Mouse (Mus musculus): ENCODE results near the gene Cyp2e1.
"Not testable (repeated sequence)": the region's sequence is repeated elsewhere in the genome, so short reads cannot be mapped to it uniquely, and the experiment has no call there.

Gene Cyp2e1

DNA sequence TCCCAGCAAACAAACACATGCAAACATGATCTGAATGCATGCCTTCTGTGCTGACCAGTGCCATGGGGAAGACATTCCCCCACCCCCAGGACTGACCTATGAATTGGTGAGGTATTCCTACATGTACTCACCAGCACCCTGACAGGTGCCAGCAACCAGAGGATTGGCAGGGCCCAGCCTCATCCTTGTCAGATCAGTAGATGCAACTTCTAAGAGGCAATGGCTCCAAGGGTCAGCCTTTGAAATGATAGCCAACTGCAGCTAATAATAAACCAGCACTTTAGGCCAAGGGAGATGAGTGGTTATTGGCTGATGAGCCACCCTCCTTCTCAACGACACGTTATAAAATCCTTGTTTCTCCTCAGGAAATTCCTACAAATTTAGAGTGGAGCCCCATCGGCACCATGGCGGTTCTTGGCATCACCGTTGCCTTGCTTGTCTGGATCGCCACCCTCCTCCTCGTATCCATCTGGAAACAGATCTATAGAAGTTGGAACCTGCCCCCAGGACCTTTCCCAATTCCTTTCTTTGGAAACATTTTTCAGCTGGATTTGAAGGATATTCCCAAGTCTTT lies at the start of gene Cyp2e1:
Gene Cyp2e1 (plus strand): TSS at position 293 of the 574 bp plus-strand sequence.
- DNase-seq = peak; percentile 10

DNA sequence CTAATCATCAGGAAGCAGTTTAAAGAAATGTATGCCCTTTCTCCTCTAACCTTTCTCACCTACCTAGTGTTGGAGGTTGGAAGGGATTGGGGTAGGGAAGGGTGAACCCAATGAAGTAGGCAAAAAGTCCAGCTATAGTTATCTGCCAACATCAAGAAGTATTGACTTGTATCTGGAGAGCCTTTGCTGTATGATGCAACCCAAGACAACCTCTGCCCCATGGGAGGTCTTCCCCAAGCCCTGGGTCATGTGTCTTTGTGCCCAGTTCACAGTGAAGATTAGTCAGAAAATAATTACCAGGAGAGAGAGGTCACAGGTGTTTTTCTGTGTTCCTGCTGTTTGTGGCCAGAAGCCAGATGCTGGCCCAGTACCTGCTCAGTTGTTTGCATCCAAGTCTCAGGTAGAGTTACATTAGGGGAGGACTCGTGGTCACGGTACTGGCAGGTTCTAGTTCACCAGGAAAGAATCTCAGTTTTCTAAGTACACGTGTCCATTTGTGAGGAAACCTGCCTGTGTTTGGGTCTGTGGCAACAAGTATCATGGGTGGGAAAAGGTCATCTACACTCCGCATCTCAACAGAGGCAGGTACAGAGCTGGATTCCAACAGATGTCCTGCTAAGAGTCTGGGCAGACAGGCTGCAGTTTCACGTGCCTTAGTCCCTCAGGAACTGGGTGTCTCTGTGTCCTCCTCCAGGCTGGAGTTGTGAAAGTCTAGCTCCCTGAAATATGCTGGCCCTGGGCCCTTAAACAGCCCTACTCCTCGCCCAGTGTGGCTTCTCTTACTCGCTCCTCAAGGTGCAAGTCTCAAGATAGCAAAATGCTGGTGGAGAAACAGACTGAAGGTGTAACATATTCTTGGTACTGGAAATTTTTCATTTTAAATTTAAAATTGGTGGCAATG lies 46.1 kb upstream of the Cyp2e1 start:
- no peak for DNase-seq

DNA sequence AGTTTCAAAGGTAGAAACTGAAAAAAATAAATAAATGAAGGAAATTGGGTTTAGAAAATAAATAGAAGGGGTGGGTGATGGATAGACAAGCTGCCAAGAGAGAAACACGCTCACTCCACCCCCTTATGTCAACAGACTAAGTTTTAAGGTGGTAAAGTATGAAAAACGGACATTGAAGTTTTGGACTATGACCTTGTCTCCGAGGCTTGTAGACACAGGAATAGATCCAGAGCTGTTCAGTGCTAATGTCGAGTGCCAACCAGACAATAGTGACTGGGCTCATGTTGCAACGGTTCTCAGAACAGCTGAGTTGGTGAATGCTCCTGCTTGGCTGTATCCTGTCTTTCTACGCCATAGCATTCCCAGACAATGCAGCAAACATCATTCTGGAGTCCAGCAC lies 42.4 kb upstream of the Cyp2e1 start:
- no peak for DNase-seq

DNA sequence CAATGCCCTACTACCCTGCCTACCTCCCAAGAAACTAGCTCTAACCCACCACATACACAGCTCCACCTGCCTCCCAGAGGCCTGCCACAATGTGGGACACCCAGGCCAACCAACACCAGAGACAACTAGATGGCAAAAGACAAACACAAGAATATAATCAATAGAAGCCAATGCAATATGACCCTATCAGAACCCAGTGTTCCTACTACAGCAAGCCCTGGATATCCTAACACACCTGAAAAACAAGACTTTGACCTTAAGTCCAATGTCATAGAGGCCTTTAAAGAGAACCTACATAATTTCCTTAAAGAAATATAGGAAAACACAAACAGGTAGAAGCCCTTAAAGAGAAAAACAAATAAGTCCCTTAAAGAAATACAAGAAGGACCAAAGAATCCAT lies 38.0 kb upstream of the Cyp2e1 start:
- no peak for DNase-seq

DNA sequence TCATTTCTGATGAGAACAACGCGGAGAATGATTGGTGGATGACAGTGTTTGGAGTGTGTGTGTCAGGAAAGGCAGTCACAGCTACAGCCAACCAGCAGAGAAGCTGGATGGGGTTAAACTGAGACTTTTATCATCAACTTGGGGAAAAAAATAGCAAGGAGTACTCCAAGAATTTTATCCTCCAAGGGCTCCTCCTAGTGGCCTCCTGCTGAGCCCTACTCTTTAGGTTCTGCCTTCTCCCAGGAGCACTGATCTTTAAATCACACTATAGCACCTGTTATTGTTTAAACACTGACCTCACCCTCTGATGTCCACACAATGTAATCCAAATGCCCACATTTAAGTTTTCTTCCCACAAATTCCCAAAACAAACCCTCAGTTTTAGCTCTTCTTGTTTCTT lies 30.4 kb upstream of the Cyp2e1 start:
- no peak for DNase-seq

DNA sequence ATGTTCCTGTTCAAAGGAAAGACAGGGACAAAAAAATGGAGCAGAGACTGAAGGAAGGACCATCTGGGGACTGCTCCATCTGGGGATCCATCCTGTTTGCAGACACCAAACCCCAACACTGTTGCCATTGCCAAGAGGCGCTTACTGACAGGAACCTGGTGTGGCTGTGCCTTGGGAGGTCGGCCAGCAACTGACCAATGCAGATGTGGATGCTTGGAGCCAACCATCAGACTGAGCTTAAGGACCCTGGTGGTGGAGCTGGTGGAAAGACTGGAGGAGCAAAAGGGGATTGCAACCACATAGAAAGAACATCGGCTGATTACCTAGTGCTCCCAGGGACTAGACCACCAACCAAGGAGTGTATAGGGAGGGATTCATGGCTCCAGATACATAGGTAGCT lies 16.1 kb upstream of the Cyp2e1 start:
- no peak for DNase-seq

DNA sequence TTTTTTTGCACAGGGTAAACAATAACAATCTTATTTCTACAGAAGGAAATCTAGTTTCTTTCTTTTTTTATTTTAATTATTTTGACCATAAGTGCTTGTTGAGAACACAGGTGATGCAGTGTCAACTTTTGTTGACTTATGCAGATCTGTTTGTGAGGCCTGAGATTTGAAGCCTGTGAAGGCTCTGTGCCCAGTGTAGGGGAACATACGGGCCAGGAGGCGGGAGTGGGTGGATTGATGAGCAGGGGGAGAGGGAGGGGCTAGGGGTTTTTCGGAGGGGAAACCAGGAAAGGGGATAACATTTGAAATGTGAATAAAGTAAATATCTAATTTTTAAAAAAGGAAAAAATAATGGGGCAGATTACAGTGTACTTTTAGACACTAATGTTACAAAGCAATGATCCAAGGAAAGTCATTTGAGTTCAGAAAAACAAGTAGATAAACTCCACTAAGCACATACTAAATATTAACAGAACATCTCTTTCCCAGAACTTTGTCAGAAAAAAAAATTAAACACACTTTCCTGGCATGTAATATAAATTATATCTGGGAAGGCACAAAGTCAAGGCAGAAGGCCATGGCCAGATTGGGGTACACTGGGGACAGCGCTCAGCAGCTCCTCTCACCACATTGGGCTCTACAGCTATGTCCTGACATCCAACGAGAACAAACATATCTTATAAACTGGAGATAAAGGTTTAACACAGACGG lies 15.3 kb upstream of the Cyp2e1 start:
- no peak for DNase-seq

DNA sequence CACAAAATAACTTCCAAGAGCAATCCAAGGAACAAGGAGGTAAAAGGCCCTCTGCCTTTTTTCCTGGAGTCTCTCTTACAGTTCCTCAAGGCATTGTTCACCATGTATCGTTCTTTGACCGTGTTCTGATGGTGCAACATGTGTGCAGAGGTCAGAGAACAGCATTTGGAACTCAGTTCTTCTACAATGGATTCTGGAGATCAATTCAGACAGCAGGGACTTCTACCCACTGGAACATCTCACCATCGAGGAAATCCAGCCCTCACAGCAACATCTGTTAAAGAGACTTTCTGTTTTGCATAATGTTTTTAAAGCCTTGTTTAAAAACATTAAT lies 14.7 kb upstream of the Cyp2e1 start:
- DNase-seq = no peak

DNA sequence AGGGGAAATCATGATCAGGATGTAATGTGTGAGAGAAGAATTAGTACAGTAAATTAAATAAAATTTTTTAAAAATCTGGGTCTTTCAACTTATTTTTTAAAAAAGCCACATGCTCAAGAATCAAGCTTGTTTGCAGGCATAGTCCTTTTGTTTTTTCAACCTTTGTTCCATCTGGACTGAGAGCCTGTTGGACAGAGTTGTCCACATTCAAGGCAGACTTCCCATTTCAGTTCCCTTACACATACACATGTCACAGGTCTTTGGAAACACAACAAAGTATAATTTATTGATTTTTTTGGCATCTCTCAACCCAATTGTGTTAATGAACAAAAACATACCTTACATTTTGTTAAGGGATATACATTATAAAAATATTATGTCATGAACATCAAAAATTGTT lies 9.0 kb upstream of the Cyp2e1 start:
- no peak for DNase-seq

DNA sequence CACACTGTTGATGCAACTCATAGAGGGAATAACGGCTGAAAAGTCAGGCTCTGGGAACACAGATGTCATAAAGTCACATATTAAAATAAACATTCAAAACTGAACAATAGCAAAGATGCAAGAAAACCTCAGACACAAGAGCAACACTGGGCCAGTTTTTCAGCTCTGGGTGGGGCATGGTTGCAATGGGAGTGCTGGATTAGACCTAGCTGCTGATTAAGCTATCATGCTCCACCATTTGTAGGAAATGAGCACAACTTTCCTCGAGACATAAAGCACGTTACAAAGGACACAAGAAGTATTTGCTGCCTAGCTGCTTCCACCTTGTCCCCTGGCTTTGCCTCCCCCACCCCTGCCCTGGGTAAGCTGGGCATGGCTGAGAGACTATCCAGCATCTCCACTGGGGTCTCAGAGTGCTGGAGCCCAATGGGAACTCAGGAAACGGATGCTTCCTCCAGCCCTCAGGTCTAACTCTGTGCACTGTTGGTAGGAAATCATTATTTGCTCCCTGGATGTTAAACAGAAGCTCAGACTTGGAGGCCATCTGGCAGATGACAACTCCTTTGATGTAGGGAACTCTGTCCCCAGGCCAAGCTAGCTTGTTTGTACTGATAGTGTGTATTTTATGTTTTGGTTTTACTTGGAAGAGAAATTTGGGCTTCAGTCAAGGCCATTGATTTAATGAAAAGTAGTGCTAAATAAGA lies 7.2 kb upstream of the Cyp2e1 start:
- peak; percentile 39 for DNase-seq

DNA sequence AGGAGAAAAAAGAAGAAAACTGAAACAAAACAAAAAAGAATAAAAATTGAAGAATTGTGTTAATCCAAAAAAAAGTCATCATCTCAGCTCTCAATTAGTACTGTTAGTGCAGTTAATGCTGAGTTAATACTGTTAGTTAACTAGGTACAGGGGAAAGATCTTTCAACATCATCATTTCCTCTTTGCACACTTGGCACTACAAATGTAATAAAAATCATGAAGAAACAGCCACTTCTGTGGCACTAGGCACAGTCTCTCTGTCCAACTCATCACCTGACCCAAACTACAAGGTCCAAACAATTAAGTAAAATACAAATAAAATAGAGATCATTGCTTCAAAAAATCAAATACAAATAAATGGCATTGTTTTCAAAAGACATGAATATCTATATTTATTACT lies 2.9 kb upstream of the Cyp2e1 start:
- no peak for DNase-seq

DNA sequence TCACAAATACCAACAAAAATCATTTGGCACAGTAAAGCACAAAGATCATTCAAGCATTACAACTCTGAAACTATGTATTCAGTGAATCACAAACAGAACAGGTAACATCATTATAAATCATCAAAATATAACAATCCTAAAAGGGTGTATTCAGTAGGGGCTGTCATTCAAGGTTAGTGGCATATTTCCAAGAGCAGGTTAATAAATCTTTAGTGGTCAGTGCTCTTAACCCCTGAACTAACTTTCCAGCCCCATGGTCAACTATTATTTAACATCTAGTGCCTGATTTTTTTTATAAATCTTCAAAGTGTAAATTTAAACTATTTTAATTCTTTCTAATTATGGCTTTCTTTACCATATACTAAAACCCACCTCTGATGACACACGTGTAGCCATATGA lies 1.9 kb downstream of the Cyp2e1 start:
- DNase-seq = not testable (repeated sequence)

DNA sequence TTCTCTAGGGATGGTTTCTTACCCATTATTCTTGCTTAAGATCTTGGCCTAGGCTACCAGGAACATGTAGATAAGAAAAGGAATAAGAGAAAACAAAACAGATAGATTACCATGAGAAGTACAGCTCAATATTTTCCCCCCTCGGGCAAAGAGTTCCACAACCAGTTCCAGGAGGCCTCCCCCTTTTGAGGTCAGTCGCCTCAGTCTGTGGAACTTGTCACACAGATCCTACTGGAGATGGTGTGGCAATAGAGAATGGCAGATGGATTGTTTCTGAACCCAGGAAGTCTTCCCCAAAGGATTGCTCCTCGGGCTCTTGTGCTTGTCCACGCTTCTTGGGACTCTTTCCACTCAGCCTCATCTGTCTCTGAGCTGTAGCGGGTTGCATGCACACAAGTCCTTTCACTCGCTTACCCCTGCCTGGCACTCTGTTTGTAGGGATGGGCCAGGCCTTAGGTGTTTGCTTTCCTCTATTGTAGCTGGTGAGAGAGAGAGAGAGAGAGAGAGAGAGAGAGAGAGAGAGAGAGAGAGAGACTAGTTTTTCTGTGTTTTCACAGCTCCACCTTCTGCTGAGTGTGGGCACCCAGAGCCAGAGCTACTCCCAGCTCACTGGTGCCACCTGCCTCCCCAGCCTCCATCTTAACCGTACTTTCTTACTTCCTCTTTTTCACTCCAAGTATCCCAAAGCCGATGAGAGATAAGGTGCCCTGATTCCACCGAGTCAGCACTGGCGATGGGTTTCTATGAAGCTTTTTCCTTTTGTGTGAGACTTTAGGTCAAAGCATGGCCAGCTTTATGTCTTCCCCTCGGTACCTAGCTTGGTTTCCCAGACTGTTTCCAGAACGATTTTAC lies 2.6 kb downstream of the Cyp2e1 start:
- DNase-seq = no peak

DNA sequence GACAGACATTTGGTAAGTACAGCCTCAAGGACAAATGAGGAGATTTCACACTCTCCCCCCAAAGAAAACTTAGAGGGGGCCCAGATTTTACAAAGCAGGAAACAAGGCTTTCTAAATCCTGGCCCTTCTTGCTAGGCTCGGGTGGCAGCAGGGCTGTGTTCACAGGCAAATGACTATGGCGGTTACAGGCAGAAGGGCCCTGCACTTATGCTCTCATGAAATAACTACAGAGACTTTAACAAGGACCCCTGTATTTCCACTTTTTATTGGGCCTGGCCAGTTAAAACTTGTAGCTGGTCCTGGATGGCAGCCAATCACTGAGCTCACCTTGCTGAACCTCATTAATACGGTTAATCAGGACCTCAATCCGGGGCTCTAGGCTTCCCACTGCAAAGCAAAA lies 17.0 kb downstream of the Cyp2e1 start:
- DNase-seq = no peak

DNA sequence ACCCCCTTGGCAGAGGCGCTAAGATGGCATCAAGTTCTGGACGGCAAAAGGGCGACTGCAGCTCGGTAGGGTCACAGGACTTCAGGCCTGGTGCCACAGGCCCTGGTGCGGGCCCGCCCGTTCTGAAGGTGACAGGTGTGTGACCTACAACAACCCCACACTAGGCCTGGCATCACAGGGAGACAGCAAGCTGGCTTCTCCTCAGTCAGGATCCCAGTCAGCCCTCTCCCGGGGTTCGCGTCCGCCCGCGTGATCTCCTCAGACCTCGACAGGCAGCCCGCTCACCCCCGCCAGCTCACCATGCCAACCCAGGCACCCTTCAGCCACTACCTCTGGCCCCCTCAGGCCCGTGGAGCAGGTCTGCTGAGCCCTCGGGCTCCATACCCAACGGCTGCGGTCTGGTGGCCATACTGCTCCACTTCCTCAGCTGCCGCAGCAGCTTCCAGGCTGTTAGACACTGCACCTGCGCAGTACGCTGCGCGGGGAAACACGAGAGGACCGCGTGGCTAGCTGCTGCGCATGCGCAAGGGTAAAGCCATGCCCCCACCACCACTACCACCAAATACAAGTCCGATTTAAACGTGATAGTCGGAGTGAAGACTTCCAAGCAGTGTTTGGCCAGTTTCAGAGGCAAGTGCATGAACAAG lies 24.0 kb downstream of the Cyp2e1 start, which contains the start of gene Syce1:
Gene Syce1 (minus strand): TSS at position 447 of the 647 bp plus-strand sequence.
- no peak for DNase-seq

DNA sequence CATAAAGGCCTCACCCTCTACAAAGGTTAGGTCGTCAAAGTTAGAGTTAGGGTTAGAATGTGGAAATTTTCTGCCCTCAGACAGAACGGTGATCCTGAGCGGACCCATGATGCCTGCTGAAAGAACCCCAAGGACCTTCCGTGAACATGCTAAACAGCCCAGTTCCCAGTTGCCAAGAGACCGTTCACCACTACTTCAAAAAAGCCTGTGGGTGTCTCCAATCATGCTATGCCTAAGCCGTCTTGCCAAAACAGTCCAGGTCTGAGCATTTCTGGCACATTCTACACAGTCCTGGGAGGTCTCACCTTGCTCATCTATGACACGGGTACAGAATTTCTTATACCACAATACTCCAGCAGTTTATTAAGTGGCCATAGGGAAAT lies 24.5 kb downstream of the Cyp2e1 start:
- no peak for DNase-seq

DNA sequence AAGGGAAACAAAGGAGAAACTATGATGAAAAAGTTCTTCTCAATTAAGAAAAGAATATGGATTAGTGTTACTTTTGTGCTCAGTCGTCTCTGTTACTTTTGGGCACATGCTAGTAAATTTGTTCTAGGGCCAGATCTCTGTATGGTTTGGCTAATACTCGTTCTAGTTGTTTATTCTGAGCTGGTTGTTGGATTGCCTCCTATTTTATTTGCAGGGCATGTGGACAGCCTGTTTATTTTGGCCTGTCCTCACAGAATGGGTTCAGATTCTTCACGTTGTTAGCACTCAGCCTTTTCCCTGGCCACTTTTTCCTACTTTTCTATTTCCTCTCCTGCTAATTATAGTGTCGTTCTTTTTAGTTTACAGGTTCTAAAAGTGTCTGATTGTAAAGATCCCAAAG lies 30.0 kb downstream of the Cyp2e1 start:
- no peak for DNase-seq

DNA sequence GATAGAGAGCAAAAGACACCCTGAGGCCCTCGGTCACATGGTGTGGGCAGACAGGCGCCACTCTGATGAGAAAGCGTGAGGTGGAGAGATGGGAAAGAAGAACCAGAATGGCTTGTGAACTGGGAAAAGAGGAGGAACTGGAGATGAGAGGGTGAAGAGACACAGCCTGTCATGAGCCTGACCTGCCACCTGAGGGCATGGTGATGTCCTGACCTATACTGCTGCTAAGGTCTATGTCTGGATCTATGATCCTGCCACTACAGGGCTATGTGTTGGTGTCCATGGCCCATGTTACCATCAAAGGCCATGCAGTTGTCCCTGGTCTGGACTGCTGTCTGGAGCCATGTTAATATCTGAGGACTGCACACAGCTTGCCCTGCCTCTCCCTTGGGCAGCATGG lies 34.1 kb downstream of the Cyp2e1 start:
- DNase-seq = no peak

DNA sequence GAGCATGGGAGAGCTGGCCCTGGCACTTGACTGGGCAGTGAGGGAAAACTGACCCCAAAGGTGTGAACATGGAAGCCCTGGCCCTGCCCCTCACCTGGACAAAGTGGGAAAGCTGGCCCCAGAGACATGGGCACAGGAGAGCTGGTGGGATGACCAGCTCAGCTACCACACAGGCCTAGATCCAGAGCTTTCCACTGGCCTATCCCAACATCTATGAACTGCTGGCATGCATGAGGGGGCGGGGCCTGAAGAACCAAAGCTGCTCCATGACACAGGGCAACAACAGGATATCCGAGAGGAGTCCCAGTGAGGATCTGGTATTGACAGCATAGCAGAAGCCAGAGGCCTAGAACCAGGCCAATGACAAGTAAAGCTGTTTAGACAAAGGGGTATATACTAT lies 34.7 kb downstream of the Cyp2e1 start:
- DNase-seq = no peak

DNA sequence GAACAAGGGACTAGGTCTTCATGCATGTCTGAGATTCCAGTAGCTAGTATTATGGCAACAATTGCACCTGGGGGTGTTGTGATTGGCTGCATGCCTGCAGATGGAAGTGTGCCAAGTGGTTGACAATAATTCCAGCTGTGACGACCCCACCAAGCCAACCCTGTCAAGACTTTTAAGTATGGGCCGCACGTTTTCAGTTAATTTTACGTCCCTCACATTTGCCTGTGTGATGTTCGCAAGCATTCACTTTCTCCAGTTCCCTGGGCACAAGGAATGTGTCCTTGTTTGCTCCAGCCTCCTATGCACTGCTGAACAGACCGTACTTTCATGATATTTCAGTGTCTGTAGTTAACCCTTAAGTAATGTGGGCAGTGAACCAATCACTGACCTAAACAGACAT lies 39.1 kb downstream of the Cyp2e1 start:
- DNase-seq = no peak

DNA sequence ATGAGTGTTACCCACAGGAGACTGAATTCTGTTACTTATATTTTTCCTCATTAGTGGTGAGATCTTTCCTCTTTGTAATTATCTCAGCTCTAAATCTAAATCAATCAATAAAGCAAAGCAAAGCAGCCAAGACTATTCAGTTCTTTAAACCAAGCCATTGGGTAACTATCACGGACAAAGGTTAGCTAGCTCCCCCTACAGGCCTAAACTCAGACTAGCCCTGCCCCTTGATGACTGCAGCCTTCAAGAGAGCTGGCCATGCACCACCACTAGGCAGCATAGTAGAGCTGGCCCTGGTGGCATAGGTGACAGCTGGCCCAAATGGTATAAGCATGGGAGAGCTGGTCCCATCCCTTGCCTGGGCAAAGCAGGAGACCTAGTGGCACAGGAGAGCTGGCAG lies 42.2 kb downstream of the Cyp2e1 start:
- peak; percentile 71 for DNase-seq

DNA sequence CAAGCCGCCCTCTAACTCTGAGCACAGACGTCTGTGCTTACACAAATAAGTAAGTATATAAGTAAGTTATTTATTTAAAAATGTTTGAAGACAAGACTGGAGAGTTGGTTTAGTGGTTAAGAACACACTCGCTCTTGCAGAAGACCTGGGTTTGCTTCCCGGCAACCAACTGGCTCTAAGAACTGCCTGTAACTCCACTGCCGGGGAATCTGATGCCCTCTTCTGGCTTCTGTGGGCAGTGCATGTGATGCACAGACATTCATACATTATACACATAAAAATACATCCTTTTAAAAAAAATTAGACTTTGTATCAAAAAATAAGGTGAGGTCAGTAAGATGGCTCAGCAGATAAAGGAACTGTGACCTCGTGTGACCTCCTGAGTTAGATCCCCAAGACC lies 47.0 kb downstream of the Cyp2e1 start:
- DNase-seq = no peak

Data from lung, postnatal 10 days (tissue).